Mouse (Mus musculus): ENCODE data around the gene Mrps5. TPM values are rescaled to one million over a fixed set of nuclear protein-coding genes. Genes with fewer than 3 reads are reported as not detected.
A peak's percentile ranks its signal among the peaks of the same experiment; 100 is the strongest.

Mrps5 gene
- total and polyA plus RNA-seq, 3 experiments: 124 to 1,057 (median 124) TPM

DNA sequence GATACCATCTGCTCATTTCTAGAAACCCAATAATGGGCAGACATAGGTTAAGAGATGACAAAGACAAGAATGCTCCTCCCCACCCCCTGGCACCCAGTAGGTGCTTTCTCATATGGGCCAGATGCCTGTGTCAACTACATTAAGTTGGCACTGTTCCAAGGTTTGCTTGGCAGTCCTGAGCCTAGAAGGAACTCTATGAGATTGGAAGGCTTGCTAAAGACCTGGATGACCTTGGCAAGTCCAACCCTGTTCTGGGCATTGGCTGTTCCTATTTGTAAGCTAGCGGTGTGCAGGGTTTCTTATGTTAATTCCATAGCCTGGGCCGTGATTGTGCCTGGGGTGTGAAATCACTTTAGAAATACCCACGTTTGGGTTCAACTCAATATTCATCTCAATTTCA lies 67.8 kb downstream of the Mrps5 start:
- Histone ChIP-seq H3K27me3 (ENCODE audit: control insufficient read depth in 1 of 2, insufficient read depth in 2 of 2, low read length in 2 of 2) (peaks cover 3% of the 10 kb centered on the region in 2 experiments; a peak in 3 of 4 replicates), H3K27ac (ENCODE audit: control insufficient read depth, low read depth, low read length) (no peak overlapping the region), H3K4me3 (ENCODE audit: control insufficient read depth in 1 of 2, insufficient read depth in 1 of 2, low read depth in 2 of 2, low read length in 2 of 2) (no peak overlapping the region), H3K9me3 (replicated peaks; ENCODE audit: insufficient read depth, low read length) (no peaks in the 10 kb centered on the region), H3K4me1 (ENCODE audit: control insufficient read depth in 1 of 2, insufficient read depth in 2 of 2, low read length in 2 of 2) (no peaks in the 10 kb centered on the region), H3K36me3 (ENCODE audit: control insufficient read depth in 1 of 2, insufficient read depth in 2 of 2, low read length in 2 of 2) (no peaks in the 10 kb centered on the region), H3K79me2 (ENCODE audit: control insufficient read depth, insufficient read depth, low read length, poor library complexity) (no peaks in the 10 kb centered on the region), H3K9ac (ENCODE audit: control insufficient read depth, low read depth, low read length, poor library complexity, severe bottlenecking) (no peak overlapping the region)
- DNase-seq (ENCODE audit: low read depth, low spot score): no peak
- TF ChIP-seq ZKSCAN1 (IDR thresholded peaks at IDR 0.05; ENCODE audit: low read depth, low read length): 0 out of 2 replicates have a peak, but pooled peaks have one; percentile 18
- TF ChIP-seq MAZ (IDR thresholded peaks at IDR 0.05; ENCODE audit: low read depth, low read length): no peak
- TF ChIP-seq GABPA (IDR thresholded peaks at IDR 0.05; ENCODE audit: low read depth, low read length): no peak

DNA sequence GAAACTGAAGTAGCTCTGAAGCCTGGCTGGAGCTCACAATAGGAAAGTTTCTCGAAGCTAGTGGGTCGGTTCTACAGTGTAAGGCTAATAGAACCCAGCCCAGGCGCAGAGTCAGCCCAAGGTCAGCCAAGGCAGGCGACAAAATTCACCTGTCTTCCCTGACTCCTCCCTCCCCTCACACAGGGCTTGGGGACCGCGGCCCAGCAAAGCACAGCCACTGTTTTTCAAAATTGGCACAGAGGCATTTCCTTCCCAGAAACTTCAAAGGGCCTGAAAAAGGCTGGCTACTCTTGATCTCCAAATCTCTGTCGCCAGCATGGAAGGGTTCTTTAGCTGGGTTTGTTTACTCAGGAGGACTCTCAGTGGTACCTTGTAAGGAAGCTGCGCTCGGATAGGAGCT lies 68.4 kb downstream of the Mrps5 start:
- no peaks in the 10 kb centered on the region for H3K79me2 ChIP-seq (ENCODE audit: control insufficient read depth, insufficient read depth, low read length, poor library complexity)
- no peak for DNase-seq (ENCODE audit: low read depth, low spot score)
- TF ChIP-seq MAX (IDR thresholded peaks at IDR 0.05; ENCODE audit: low read length) (no peak), TBP (IDR thresholded peaks at IDR 0.05; ENCODE audit: low read depth, low read length) (no peak), CTCF (IDR thresholded peaks at IDR 0.05 in 2 of 3, conservative IDR thresholded peaks at IDR 0.05 in 1 of 3; ENCODE audit: control insufficient read depth in 1 of 3, insufficient read depth in 1 of 3, low read depth in 2 of 3, low read length in 3 of 3, poor library complexity in 1 of 3, severe bottlenecking in 1 of 3) (no peak), GABPA (IDR thresholded peaks at IDR 0.05; ENCODE audit: low read depth, low read length) (no peak), MEF2A (IDR thresholded peaks at IDR 0.05; ENCODE audit: extremely low read depth, insufficient replicate concordance, low read depth, low read length, poor library complexity, severe bottlenecking) (no peak), E2F4 (IDR thresholded peaks at IDR 0.05; ENCODE audit: borderline replicate concordance, low read depth, low read length) (no peak)
- no peak overlapping the region for H3K27ac ChIP-seq (ENCODE audit: control insufficient read depth, low read depth, low read length)
- H3K27me3 ChIP-seq (ENCODE audit: control insufficient read depth in 1 of 2, insufficient read depth in 2 of 2, low read length in 2 of 2): peaks cover 3% of the 10 kb centered on the region in 2 experiments; a peak in 3 of 4 replicates
- H3K9me3 ChIP-seq (replicated peaks; ENCODE audit: insufficient read depth, low read length): no peaks in the 10 kb centered on the region
- no peaks in the 10 kb centered on the region for H3K36me3 ChIP-seq (ENCODE audit: control insufficient read depth in 1 of 2, insufficient read depth in 2 of 2, low read length in 2 of 2)
- H3K9ac ChIP-seq (ENCODE audit: control insufficient read depth, low read depth, low read length, poor library complexity, severe bottlenecking): no peak overlapping the region
- H3K4me1 ChIP-seq (ENCODE audit: control insufficient read depth in 1 of 2, insufficient read depth in 2 of 2, low read length in 2 of 2): no peaks in the 10 kb centered on the region
- H3K4me3 ChIP-seq (ENCODE audit: control insufficient read depth in 1 of 2, insufficient read depth in 1 of 2, low read depth in 2 of 2, low read length in 2 of 2): no peak overlapping the region

DNA sequence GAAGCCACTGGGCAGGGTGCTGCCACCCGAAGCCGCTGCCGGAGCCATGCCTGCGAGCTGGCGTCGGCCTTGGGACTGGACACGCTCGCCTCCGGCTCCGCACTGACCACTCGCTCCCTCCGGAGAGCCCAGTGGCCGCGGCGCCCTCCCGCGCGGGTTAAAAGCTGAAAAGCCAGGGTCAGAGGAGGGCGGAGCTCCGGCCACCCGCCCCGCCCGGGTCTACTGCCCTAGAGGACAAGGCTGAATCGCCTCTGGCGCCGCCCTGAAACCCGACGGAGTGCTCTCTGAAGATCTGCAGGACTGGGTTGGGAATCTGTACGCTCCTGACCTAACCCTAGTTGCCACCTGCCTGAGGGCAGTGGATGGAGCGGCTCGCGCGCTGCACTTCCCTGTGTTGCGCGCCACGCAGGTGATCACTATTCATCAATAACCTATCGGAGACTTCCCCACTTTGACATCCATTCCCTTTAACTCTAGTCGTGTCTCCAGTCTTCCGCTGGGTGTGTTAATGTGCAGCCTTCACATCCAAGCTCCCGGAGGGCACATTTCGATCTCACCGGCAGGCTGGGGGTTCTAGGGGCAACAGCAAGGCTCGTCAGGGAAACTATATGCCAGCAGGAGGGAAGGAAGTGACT lies 69.2 kb downstream of the Mrps5 start, which contains the start of gene Mal:
TSS of gene Mal (minus strand) at position 610 of the 635 bp plus-strand sequence.
- DNase-seq (ENCODE audit: low read depth, low spot score): no peak
- Histone ChIP-seq H3K9ac (ENCODE audit: control insufficient read depth, low read depth, low read length, poor library complexity, severe bottlenecking) (no peak within 1 kb of the TSS), H3K27me3 (ENCODE audit: control insufficient read depth in 1 of 2, insufficient read depth in 2 of 2, low read length in 2 of 2) (peaks cover 3 to 6% of the 10 kb centered on the region in 2 experiments; a peak in 3 of 4 replicates), H3K4me1 (ENCODE audit: control insufficient read depth in 1 of 2, insufficient read depth in 2 of 2, low read length in 2 of 2) (no peaks in the 10 kb centered on the region), H3K36me3 (ENCODE audit: control insufficient read depth in 1 of 2, insufficient read depth in 2 of 2, low read length in 2 of 2) (no peaks in the 10 kb centered on the region), H3K79me2 (ENCODE audit: control insufficient read depth, insufficient read depth, low read length, poor library complexity) (no peaks in the 10 kb centered on the region), H3K9me3 (replicated peaks; ENCODE audit: insufficient read depth, low read length) (no peaks in the 10 kb centered on the region), H3K27ac (ENCODE audit: control insufficient read depth, low read depth, low read length) (no peak within 1 kb of the TSS), H3K4me3 (ENCODE audit: control insufficient read depth in 1 of 2, insufficient read depth in 1 of 2, low read depth in 2 of 2, low read length in 2 of 2) (no peak within 1 kb of the TSS)
- TF ChIP-seq JUND (IDR thresholded peaks at IDR 0.05; ENCODE audit: low read depth, low read length): no peak
- no peak for TF ChIP-seq CTCF (IDR thresholded peaks at IDR 0.05 in 2 of 3, conservative IDR thresholded peaks at IDR 0.05 in 1 of 3; ENCODE audit: control insufficient read depth in 1 of 3, insufficient read depth in 1 of 3, low read depth in 2 of 3, low read length in 3 of 3, poor library complexity in 1 of 3, severe bottlenecking in 1 of 3)
- no peak for TF ChIP-seq TAL1 (IDR thresholded peaks at IDR 0.05; ENCODE audit: low read length)
- no peak for TF ChIP-seq RCOR1 (IDR thresholded peaks at IDR 0.05; ENCODE audit: low read depth, low read length)
- TF ChIP-seq BHLHE40 (IDR thresholded peaks at IDR 0.05; ENCODE audit: borderline replicate concordance, low read depth, low read length): no peak
- no peak for TF ChIP-seq POLR2AphosphoS2 (IDR thresholded peaks at IDR 0.05; ENCODE audit: low read length)
- TF ChIP-seq MYC (IDR thresholded peaks at IDR 0.05; ENCODE audit: low read depth, low read length): no peak
- no peak for TF ChIP-seq USF2 (IDR thresholded peaks at IDR 0.05; ENCODE audit: borderline replicate concordance in 1 of 2, insufficient read depth in 1 of 2, low read depth in 1 of 2, low read length in 2 of 2)
- TF ChIP-seq GABPA (IDR thresholded peaks at IDR 0.05; ENCODE audit: low read depth, low read length): no peak
- TF ChIP-seq POLR2A (IDR thresholded peaks at IDR 0.05; ENCODE audit: control insufficient read depth in 1 of 2, insufficient read depth in 1 of 2, low read depth in 1 of 2, low read length in 2 of 2, poor library complexity in 1 of 2): no peak
- no peak for TF ChIP-seq CHD1 (IDR thresholded peaks at IDR 0.05; ENCODE audit: low read depth, low read length)
- TF ChIP-seq UBTF (IDR thresholded peaks at IDR 0.05; ENCODE audit: borderline replicate concordance, insufficient read depth, low read depth, low read length): no peak
- no peak for TF ChIP-seq ETS1 (IDR thresholded peaks at IDR 0.05; ENCODE audit: low read depth, low read length)
- TF ChIP-seq ZNF384 (IDR thresholded peaks at IDR 0.05; ENCODE audit: low read depth, low read length): no peak
- TF ChIP-seq KAT2A (conservative IDR thresholded peaks at IDR 0.05; ENCODE audit: low read depth, low read length): no peak
- TF ChIP-seq MEF2A (IDR thresholded peaks at IDR 0.05; ENCODE audit: extremely low read depth, insufficient replicate concordance, low read depth, low read length, poor library complexity, severe bottlenecking): no peak
- no peak for TF ChIP-seq MYB (IDR thresholded peaks at IDR 0.05; ENCODE audit: low read depth, low read length)
- no peak for TF ChIP-seq NRF1 (IDR thresholded peaks at IDR 0.05; ENCODE audit: insufficient read depth, low read depth, low read length, poor library complexity, severe bottlenecking)

Data from MEL (cell line).